Mouse (Mus musculus) lung, adult 2 months (tissue): ENCODE data around the gene Lmtk2.
A peak's percentile ranks its signal among the peaks of the same experiment; 100 is the strongest.

Experiments used
- CTCF ChIP-seq: fragments of 200-500 bp; IDR thresholded peaks from 2 replicates; pipeline ENCODE4 v1.5.1; 2011; ENCODE audit warnings: mild to moderate bottlenecking, low read length, control low read depth; ENCODE audit not compliant: insufficient read depth
- POLR2A ChIP-seq: fragments of 200-500 bp; IDR thresholded peaks from 2 replicates; pipeline ENCODE4 v1.6.1; 2011; ENCODE audit warnings: low read depth, mild to moderate bottlenecking, control low read depth, low read length, borderline replicate concordance; ENCODE audit errors: extremely low read depth

DNA sequence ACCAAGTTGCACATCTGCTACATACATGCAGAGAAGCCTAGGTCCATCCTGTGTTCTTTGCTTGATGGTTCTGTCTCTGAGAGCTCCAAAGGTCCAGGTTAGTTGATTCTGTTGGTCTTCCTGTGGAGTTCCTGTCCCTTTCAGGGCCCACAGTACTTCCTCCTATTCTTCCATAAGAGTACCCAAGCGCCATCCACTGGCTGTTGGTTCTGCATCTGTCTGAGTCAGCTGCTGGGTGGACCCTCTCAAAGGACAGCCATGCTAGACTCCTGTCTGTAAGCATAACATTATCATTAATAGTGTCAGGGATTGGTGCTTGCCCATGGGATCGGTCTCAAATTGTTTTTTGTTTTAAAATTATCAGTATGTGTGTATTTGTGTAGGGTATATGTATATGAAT is 13.8 kb downstream of the Lmtk2 start:
- TF ChIP-seq POLR2A (no peak), CTCF (peak; percentile 13; the same call in 1 of the 2 replicates)
